Mouse (Mus musculus) small intestine, adult 2 months (tissue): ENCODE measurements at regions not wholly inside any gene's neighbourhood (a gene's known extent, or its start where the extent isn't known, plus 50 kb on each side); places are given as distances from the start of the nearest gene placed in this dataset.

Experiments
- CTCF ChIP-seq: fragments of 200-500 bp; IDR thresholded peaks from 2 replicates; pipeline ENCODE4 v1.5.1; 2012; ENCODE audit warnings: low read depth, mild to moderate bottlenecking, control low read depth, inconsistent platforms, low read length, moderate library complexity, mixed read lengths; ENCODE audit not compliant: insufficient replicate concordance, insufficient read length; ENCODE audit errors: extremely low read depth
- POLR2A ChIP-seq: fragments of 200-500 bp; IDR thresholded peaks from 2 replicates; pipeline ENCODE4 v1.6.1; 2012; ENCODE audit warnings: low read depth, mild to moderate bottlenecking, control low read depth, inconsistent platforms, low read length, moderate library complexity

DNA sequence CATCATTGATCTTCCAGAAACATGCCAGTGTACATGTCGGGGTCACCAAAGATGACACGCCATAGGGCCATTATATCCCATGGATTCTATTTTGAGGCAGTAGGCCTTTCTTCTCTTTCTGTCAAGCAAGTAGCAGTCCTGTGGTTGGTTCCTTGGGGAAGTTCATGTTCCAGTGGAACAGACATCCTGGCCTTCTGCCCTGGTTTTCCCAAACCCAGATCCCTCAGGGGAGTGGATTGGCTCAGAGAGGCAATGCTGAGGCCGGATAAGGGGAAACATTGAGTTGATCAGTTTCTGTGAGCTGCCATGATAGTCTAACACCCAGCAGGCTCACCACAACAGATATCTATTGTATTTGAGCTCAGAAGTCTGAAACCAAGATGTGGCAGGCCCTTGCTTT, 125.9 kb downstream of the Pdgfra start:
- TF ChIP-seq CTCF = no peak
- no peak for TF ChIP-seq POLR2A
